Mouse (Mus musculus) right cerebral cortex, adult 18-20 months (tissue): Measurements from ENCODE around the gene Npas2.

Source experiments
- DNase-seq: peaks from one replicate; pipeline ENCODE4 v3.0.0; 2022; ENCODE audit warnings: mixed read lengths

The Npas2 gene

GRCm38 (mm10) chr1:39228401-39228800 is 34.9 kb downstream of the Npas2 start:
- no peak for DNase-seq

- no peak for DNase-seq
Observed at GRCm38 (mm10) chr1:39230021-39230420, 36.5 kb downstream of the Npas2 start.

DNA sequence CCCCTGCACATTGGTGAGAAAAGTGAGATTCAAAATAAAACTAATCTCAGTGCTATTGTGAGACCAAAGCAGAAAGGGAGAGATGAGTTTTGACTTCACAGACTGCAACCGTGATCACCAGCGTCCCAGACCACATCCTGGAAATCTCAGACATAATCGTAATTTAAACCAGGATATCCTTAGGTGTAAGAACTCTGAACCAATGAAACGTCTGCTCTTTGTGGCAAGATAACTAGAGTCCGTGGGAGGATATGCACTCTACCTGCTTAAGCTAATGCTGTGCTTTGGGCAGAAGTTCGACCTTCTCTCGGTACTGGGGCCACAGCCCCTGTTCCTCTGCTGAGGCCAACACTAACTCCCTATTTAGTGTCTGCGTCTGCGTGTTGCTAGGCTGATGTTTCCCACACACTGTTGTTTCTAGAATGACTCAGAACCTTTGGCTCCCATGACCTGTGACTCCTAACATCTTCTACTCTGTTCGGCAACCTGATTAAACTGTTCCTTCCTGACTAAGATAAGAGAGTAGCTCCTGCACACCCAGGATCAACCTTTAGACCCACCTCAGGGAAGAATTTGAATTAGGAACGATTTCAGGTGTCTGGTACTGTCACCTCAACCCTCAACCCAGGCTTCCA is 41.4 kb downstream of the Npas2 start:
- DNase-seq = no peak

- no peak for DNase-seq
Observed at GRCm38 (mm10) chr1:39237503-39238255, 44.1 kb downstream of the Npas2 start.

- no peak for DNase-seq
Observed at GRCm38 (mm10) chr1:39240860-39241584, 47.5 kb downstream of the Npas2 start.

GRCm38 (mm10) chr1:39244726-39245125 is 51.2 kb downstream of the Npas2 start:
- no peak for DNase-seq

DNA sequence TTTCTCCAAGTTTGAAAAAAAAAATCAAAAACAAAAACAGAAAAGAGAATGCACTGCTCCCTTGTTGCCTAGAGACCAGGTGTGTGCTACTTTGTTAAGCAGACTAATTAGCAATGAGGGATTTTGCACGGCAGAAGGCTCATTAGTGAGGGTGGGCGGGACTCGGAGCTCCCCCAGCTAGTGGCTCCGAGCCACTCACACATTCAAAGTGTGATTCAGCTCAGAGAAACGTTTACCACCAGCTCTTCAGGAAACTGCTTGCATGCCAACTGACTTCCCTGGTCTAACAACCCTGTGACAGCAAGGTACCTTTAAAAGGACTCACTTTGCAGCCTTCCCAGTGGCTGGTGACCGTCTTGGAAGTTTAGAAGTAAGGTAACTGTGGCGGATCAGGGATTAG is 58.1 kb downstream of the Npas2 start:
- DNase-seq = peak; percentile 80

- DNase-seq = no peak
Observed at GRCm38 (mm10) chr1:39253771-39254170, 60.2 kb downstream of the Npas2 start.

- no peak for DNase-seq
Observed at GRCm38 (mm10) chr1:39256051-39256450, 62.5 kb downstream of the Npas2 start.

- DNase-seq = no peak
Observed at GRCm38 (mm10) chr1:39256513-39257330, 63.2 kb downstream of the Npas2 start.

- DNase-seq = no peak
Observed at GRCm38 (mm10) chr1:39257331-39257594, 63.7 kb downstream of the Npas2 start.

GRCm38 (mm10) chr1:39259668-39260067 is 66.1 kb downstream of the Npas2 start:
- no peak for DNase-seq

- peak; percentile 49 for DNase-seq
Observed at GRCm38 (mm10) chr1:39260183-39260978, 66.8 kb downstream of the Npas2 start.

GRCm38 (mm10) chr1:39266843-39267512 is 73.4 kb downstream of the Npas2 start:
- no peak for DNase-seq

- DNase-seq = no peak
Observed at GRCm38 (mm10) chr1:39272976-39273375, 79.4 kb downstream of the Npas2 start.

DNA sequence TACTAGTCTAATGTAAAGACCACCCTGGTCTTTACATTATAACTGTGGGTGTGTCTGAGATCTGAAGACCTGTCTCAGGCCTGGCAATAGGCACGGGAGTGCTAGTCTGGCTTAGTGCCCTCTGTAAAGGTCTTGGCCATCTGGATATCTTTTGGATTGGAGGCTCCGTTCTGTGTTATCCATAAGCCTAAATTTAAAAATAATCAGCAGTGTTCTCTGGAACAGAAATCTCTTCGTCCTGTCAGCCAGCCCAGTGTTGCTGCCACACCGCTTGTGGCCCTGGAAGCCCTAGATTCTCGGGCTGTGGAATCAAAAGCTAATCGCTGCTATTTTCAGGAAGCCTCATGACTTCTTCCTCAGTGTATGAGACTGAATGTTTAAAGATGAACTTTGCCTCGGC is 86.9 kb downstream of the Npas2 start:
- no peak for DNase-seq

DNA sequence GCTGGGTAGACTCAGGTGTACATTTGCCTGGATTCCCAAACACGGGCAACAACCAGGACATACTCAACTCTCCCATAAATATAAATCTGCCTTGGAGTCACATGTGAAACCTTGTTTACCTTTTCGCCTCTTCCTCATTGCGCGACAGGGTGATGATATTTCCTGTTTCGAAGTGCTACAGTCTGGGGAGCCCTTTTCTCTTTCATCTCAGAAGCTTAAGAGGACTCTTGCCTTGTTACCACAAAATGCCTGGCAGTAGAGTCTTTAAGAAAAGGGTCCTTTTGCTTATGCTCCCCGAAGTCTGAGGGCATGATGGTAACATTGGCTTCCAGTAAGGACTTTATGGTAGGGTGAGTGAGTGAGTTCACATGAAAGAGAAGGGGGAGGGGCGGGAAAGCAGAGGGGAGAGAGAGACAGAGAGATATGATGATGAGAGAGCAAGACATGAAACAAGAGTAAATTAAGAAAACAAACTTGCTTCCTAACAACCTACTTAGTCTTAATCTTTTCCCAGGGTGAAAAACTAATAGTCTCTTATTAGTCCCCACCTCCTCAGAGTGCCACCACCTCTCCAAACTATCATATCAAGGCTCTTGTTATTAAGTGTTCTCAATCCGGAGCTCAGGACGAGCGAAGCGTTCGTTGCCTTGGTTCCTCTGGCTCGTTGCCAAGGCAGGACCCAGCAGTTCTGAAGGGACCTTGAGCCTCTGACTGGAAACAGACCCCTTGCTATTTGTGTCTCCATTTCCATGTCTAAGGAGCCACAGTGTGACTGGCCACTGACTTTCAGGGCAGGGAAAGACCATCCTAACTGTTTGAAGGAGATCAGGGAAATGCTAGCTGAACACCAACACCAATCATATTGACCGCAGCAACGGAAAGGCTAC is 87.7 kb downstream of the Npas2 start:
- DNase-seq = no peak

GRCm38 (mm10) chr1:39281888-39282287 is 88.4 kb downstream of the Npas2 start:
- DNase-seq = no peak

DNA sequence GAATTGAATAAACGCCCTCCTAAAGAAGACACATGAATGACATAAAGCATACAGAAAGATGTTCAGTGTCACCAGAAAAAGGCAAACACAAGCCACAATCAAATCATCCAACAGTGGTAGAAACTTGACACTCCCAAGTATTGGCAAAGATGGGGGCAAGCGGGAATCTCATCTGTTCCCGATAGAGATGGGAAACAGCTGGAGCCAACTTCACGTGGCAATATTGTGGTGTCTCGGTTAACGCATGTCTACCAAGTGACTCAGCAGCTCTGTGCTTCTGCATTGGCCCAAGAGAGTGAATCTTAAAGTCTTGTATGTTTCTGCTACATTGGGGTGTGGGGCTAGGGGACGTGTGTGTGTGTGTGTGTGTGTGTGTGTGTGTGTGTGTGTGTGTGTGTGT is 89.8 kb downstream of the Npas2 start:
- DNase-seq = no peak

DNA sequence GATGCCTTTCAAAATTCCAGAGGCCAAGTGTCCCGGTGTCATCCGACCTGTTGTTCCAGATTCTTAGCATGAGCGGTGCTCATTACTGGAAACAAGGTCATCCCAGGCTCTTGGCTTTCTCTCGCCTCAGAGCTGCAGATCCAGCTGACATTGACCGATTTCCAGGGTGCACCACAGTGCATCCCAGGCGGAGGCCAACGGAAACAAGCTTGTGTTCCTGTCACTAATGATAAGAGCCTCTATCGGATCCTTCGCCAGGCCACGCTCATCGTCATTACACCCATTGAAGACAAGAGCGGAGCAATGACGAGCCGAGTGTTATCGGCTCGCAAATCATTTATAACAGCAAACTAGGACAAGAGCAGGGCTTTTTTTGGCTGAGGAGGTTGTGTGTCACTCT is 91.3 kb downstream of the Npas2 start:
- no peak for DNase-seq

DNA sequence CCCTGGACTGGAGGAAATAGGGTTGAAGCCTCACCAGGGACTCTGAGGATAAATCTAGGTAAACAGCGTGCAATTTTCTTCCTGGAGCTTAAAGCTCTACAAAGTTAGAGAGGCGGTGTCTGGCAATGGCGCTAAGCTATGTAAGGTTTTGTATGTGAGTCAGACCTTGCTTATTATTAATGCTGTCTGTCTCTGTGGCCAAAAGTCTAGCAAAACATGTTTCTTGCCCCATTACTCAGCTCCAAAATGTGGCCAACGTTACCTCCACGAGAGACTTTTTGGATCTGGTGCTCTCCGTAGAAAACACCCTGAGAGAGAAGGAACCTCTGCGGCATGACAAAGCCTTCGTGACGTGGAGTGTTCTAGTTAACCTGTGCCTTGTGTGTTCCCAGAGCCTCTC is 93.5 kb downstream of the Npas2 start:
- no peak for DNase-seq
